Mouse (Mus musculus): Measurements from ENCODE around the gene Ccdc97. TPM values are rescaled to one million over a fixed set of nuclear protein-coding genes. Genes with fewer than 3 reads are reported as not detected.

The Ccdc97 gene
- 100 to 1,000 TPM; 106 to 113 TPM for total RNA-seq (2023)

DNA sequence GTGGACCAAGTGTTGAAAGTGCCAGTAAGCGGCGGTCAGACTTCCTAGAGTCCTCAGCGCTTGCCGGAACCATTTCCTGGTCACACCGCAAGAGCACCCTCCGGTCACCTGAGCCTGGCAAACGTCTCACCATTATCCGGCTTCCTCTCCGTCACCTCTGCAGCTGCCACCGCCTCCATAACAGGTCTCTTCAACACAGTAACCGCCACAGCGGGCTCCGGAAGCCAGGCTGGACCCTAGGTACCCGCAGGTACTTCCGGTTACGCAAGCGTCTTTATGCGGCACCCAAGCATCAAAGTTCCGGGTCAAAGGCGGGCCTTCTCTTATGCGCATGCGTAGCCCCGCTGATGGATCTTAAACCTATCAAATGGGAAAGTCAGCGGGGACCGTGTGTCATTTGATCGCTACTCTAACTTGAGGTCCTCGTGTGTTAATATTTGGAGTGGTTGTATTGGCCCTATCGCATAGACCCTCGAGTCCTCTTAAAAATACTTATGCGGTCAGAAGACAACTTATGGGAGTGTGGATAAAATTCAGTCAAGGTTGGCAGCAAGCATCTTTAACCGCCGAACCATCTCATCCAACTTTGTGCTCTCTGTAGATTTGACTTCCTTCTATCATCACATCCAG lies at the start of gene Ccdc97:
Gene Ccdc97 (minus strand): TSS at position 301 of the 630 bp plus-strand sequence.

DNA sequence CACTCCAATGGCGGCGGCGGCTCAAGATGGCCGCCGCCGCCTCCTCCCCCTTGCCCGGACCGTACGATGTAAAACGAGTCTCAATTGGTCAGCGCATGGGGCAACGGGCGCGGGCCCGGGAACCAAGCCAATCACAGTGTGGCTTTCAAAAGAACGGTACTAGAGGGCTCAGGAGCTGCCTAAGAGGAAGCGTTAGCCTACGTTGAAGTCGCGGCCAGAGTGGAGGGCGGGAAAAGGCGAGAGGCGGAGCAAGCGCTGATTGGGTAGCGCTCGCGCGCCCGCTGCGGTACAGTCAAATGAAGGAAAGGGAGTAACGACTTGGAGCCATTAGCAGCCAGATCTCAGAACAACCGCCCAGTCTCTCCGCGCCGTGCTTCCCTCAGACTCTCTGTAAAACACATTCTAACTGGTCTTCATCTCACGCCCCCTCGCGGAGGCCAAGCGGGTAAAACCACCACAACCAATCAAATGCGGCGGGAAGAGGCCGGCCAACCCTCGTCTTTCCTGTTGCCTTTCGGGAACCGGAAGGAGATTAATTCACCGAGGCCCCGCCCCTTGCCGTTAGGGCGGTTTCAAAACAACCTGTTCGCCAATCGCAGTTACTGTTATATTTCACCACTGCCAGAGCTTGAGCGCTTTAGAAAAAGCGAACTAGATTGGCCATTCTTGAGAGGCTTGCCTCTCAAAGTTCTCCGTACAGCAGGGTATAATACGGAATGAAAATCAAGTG lies 36.0 kb upstream of the Ccdc97 start, which contains the start of gene Hnrnpul1:
Gene Hnrnpul1 (minus strand): TSS at position 20 of the 730 bp plus-strand sequence.

DNA sequence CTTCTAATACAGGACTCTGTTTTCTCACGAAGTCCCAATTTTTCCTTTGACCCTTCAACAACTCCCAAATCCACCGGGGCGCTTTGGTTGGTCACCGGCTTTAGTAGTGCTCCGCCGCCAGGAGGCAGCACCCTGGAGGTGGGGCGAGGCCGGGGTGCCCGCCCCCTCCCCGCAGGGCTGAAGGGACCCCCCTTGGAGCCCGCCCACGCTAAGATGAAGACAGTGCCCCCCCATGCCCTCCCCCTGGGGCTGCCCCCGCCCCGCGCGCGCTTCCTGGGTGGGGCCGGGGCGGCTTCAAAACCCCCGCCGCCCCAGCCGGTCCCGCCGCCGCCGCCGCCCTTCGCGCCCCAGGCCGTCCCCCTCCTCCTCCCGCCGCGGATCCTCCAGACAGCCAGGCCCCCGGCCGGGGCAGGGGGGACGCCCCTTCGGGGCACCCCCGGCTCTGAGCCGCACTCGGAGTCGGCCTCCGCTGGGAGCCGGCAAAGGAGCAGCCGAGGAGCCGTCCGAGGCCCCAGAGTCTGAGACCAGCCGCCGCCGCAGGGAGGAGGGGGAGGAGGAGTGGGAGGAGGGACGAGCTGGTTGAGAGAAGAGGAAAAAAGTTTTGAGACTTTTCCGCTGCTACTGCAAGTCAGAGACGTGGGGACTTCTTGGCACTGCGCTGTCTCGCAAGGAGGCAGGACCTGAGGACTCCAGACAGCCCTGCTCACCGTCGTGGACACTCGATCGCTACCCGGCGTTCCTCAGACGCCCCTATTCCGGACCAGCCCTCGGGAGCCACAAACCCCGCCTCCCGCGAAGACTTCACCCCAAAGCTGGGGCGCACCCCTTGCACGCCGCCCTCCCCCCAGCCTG lies 32.0 kb downstream of the Ccdc97 start, which contains the start of gene Tgfb1:
Gene Tgfb1 (plus strand): TSS at position 323 of the 852 bp plus-strand sequence.

DNA sequence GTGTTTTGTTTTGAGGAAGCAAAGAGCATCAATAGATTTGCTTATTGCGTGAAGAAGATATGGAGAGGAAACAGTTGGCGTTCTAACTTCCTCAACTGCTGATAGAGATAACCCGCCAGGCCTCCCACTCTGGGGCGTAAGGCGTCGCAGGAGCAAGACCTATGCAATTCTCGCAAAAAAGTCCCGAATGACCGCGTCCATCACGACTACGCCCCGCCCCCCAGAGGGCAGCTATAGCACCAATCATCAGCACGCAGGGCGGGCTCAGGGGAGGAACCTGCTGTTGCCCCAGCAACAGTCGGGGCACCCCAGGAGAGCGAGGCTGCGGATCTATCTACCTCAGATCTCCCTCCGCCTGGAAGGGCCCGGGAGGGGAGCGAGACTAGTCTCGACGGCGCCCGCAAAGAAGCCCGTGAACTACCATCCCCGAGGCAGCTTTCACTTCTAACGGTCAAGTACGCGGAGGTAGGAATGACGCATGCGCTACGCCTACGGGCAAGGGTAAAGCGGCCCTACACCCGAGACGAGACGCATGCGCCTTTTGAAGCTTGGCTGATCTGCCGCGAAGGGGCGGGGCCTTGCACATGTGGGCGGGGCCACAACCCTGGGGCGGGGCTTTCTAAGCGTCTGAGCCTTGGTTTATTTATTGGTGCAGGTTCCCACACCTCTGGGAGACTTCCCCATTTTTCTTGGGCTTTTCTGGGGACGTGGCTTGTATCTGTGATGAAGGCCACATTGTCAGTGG lies 38.2 kb downstream of the Ccdc97 start, which contains the start of gene B9d2:
Gene B9d2 (plus strand): TSS at position 267 of the 745 bp plus-strand sequence.

DNA sequence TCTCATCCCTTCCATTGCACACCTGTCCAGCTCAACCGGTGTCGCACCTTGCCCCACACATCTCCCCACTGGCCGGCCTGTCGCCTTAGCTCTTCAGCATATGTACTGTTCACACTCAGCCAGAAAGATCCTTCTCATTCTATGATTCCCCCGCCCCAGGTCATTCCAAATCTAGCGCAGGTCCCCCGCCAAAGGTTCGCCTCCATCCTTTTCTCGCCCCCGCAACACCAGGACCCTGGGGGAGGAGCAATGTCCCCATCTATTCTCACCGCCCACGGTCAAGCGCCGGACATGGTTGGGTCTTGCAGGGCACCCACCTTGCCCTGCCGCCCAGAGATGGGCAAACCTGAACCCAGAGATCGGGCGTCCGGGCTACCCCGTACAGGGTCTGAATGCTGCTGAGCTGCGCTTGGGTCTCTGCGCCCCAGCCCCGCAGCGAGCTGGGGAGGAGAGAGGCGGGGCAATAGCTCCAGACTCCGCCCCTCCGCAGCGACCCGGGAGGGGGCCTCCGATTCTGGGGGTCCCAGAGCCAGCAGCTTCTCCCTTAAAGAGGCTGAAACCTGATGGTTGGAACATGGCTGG lies 44.1 kb downstream of the Ccdc97 start, which contains the start of gene Tmem91:
Gene Tmem91 (minus strand): TSS at position 448 of the 582 bp plus-strand sequence.

Other genes starting within 250 kb of the Ccdc97 start
- under 1 TPM; 0.96 to 0.98 TPM for gene Ceacam1, start 241.5 kb downstream of the Ccdc97 start, total RNA-seq (2023)
- gene Ceacam2, start 179.2 kb downstream of the Ccdc97 start, total RNA-seq (2023), result not detected
- gene Erich4, start 103.2 kb downstream of the Ccdc97 start, total RNA-seq (2023), result under 1 TPM in 1 of 2 experiments, not detected in 1; 0.65 TPM
- gene Dmac2, start 99.7 kb downstream of the Ccdc97 start, total RNA-seq (2023), result 10 to 100 TPM; 61.9 to 63.2 TPM
- 1 to 10 TPM in 1 of 2 experiments, under 1 TPM in 1; 0.86 to 1.0 TPM for gene B3gnt8, start 92.4 kb downstream of the Ccdc97 start, total RNA-seq (2023)
- 10 to 100 TPM; 23.2 to 24.9 TPM for gene Bckdha, start 60.1 kb downstream of the Ccdc97 start, total RNA-seq (2023)
- gene Exosc5, start 59.9 kb downstream of the Ccdc97 start, total RNA-seq (2023), result 10 to 100 TPM; 61.8 to 67.1 TPM
- gene Tmem91, start 43.9 kb downstream of the Ccdc97 start, total RNA-seq (2023), result under 1 TPM in 1 of 2 experiments, not detected in 1; 0.35 TPM
- 10 to 100 TPM; 24.0 to 24.8 TPM for gene B9d2, start 38.3 kb downstream of the Ccdc97 start, total RNA-seq (2023)
- gene Tgfb1, start 32.1 kb downstream of the Ccdc97 start, total RNA-seq (2023), result 100 to 1,000 TPM; 147 to 150 TPM
- gene Hnrnpul1, start 35.7 kb upstream of the Ccdc97 start, total RNA-seq (2023), result 100 to 1,000 TPM; 223 to 229 TPM
- gene Axl, start 69.6 kb upstream of the Ccdc97 start, total RNA-seq (2023), result 1 to 10 TPM; 7.6 to 9.4 TPM
- 10 to 100 TPM in 1 of 2 experiments, 1 to 10 TPM in 1; 8.5 to 11.1 TPM for gene Cyp2s1, start 97.8 kb upstream of the Ccdc97 start, total RNA-seq (2023)
- gene Cyp2b10, start 178.5 kb upstream of the Ccdc97 start, total RNA-seq (2023), result not detected

All from T-cell, adult 66 days (primary cell).